Mouse (Mus musculus): Measurements from ENCODE around the gene Olfr553.
"Not testable (repeated sequence)": the region's sequence is repeated elsewhere in the genome, so short reads cannot be mapped to it uniquely, and the experiment has no call there.

The Olfr553 gene

GRCm38 (mm10) chr7:102618118-102618517 is at the start of gene Olfr553:
Gene Olfr553, minus strand, starts transcription at chr7:102618218.
- no peak for ATAC-seq (ENCODE audit: low TSS enrichment)

DNA sequence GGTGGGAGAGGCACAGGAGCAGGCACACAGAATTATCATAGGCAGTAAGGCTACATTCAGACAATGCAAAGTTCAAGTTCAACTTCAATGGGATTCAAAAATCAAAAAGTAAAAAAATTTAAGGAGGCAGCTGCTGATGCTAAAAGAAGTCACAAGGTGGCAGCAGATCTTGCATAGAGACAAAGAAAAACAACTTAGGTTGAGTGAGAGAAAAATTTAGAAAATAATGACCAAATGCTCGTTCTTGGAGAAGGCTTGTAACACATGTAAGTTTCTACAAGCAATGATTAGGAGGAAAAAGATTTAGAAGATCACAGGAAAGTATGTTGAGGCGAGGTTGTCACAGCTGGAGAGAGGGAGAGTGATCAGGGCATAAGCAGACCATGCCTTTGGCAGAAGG is 47.4 kb upstream of the Olfr553 start:
- no peak for ATAC-seq (ENCODE audit: low TSS enrichment)

- ATAC-seq (ENCODE audit: low TSS enrichment) = no peak
Measured at GRCm38 (mm10) chr7:102664599-102664998, 46.6 kb upstream of the Olfr553 start, which contains the start of gene Olfr556. Gene Olfr556, plus strand, starts transcription at chr7:102664899.

GRCm38 (mm10) chr7:102658523-102658922 is 40.5 kb upstream of the Olfr553 start, which contains the start of gene Olfr555:
Gene Olfr555, plus strand, starts transcription at chr7:102658823.
- ATAC-seq (ENCODE audit: low TSS enrichment) = no peak

GRCm38 (mm10) chr7:102644945-102645344 is 26.9 kb upstream of the Olfr553 start:
- ATAC-seq (ENCODE audit: low TSS enrichment) = not testable (repeated sequence)

GRCm38 (mm10) chr7:102638132-102638531 is 20.1 kb upstream of the Olfr553 start, which contains the start of gene Olfr554:
Gene Olfr554, plus strand, starts transcription at chr7:102638432.
- no peak for ATAC-seq (ENCODE audit: low TSS enrichment)

- ATAC-seq (ENCODE audit: low TSS enrichment) = no peak
Measured at GRCm38 (mm10) chr7:102636665-102637064, 18.6 kb upstream of the Olfr553 start.

DNA sequence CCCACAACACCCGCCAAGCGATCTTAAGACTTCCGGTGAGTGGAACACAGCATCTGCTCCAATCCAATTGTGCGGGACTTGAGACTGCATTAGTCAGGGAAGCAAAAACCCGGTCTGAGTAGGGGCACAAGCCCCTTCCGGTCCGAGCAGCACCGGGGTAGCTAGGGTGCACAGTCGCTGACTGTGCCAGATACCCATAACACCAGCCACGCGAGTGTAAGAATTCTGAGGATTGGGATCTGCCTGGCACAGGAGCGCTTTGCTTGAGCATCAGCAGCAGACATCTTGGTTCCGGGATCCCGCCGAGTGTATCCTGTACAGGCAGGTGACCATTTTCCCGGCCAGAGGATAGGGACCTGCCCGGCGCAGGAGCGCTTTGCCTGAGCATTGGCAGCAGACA is 2.4 kb upstream of the Olfr553 start:
- ATAC-seq (ENCODE audit: low TSS enrichment) = not testable (repeated sequence)

GRCm38 (mm10) chr7:102619608-102620007 is 1.6 kb upstream of the Olfr553 start:
- no peak for ATAC-seq (ENCODE audit: low TSS enrichment)

DNA sequence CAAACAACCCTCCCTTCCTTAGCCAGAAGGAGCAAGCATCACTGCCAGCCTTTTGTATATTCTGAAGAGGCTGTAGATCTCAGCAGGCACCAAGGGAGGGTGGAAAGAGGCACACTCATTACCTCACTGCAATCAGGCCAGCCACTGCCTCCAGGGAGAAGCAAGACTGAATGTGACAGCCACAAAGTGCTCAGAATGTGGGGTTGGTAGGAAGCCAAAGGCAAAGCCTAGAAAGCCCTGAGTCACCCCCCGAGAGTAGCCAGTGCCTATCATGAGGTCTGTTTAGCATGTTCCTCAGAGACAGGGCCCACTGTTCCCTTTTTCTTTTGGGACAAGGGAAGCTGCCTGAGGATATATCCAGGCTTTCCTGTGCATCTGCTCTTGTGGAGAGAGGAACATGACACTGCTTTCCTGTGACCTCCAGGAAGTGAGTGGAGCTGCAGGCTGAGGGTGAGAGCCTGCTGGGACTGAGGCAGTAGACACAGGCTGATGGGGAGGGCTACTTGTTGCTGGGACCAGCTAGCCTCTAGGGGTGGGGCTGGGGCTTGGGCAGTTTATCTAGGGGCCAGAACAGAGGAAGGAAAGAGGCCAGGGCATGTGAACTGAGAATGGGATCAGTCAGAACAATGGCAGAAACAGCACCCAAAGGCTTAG is 20.5 kb downstream of the Olfr553 start, which contains the start of gene Olfr552:
Gene Olfr552 (plus strand): TSS at position 393 of the 654 bp plus-strand sequence.
- ATAC-seq (ENCODE audit: low TSS enrichment) = no peak

GRCm38 (mm10) chr7:102591786-102592185 is 26.2 kb downstream of the Olfr553 start, which contains the start of gene Olfr551:
Gene Olfr551, minus strand, starts transcription at chr7:102591886.
- ATAC-seq (ENCODE audit: low TSS enrichment) = no peak

DNA sequence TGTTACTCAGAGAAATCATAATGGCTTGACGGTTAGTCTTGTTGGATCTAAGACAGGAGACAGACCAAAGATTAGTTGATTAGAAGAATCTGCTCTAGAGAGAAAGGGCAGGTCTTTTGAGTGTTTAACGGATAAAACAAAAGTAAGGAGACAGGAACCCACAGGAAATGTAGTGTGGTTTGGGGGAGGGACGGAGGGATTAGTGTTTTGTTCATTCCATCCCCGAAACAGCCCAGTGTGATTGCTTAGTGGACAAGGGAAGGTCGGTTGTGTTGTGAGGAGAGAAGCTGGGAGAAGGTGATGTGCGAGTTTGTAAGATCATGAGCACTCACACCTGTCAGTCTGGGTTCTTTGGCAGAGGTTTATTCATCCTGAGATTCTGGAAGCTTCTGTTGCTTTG is 42.0 kb downstream of the Olfr553 start:
- no peak for ATAC-seq (ENCODE audit: low TSS enrichment)

GRCm38 (mm10) chr7:102573174-102573830 is 44.7 kb downstream of the Olfr553 start:
- ATAC-seq (ENCODE audit: low TSS enrichment) = no peak

DNA sequence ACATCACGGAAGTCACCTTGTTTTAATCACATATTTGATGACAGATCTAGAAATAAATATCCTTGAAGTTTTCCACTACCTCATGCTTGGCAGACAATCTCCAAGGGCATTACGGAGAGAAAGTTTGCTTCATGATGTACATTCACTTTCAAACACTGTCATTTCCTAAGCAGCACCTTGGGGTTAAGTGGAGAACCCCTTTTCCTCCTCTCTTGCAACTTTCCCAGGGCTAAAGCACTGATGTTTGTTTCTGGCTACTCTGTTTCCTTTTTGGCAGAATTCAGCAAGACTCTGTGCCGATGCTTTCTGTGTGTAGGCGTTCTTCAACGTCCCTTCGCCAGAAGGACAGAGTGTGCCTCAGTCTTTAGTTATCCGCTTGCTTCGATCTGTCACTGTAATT is 46.9 kb downstream of the Olfr553 start, which contains the start of gene Olfr550:
Gene Olfr550 (plus strand): TSS at position 301 of the 400 bp plus-strand sequence.
- no peak for ATAC-seq (ENCODE audit: low TSS enrichment)

DNA sequence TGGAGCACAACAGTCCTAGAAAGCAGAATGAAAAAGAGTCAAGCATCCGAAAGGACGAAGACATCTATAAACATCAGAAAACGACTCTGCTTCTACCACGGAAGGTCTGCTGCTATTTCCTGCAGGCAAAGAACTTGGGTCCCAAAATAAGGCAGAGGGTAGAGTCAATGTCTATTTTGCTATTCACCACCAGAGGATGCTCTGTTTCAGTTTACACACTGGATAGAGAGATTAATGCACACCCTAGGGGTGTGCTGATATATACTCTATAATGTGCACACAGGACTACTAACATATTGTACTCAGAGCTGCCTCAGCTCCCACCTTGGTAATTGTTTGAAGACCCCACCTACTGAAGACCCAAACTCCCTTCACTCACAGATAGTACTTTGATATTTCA is 51.8 kb downstream of the Olfr553 start:
- ATAC-seq (ENCODE audit: low TSS enrichment) = no peak

DNA sequence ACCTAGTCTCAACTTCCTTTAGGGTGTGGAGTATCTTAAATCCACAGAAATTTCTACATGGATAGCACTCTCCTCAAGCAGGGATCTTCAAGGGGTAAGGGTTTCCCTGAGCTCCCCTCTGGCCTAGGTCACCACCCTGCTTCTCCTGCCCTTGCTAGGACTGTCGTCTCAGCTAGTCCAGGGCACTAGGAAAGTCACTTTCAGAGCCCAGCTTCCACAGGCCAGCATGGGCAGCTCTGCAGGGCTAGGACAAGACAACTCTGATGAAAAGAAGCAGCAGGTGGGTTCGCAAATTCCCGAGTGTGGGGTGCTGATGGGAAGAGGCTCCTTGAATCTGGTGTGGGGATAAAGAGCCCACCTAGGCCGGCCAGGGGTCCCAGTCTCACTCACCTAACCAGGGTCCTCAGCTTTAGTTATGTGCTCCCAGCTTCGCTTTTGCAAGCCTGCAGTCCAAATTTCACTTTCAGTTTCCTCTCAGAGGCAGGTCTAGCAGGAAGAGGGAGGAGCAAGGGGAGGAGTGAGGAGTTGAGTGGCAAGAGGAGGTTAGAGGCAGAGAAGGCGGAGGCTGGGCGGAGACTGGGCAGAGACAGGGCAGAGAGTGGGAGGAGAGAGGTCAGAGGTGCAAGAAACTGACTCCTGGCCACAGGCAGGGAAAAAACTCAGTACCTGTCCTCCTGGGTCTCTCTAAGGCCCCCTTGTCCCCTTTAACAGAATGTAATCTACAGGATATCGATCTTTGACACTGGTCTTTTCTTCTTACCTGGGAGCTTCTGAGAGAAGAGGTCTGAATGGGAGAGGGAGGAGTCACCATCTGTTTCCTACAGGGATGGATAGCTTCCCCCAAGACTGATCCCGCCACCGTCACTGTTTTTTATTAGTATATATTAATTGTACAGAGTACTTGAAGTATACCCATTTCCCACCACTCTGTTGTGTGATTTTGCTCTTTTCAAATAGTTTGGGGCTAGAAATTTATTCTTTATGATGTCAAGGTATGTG is 52.7 kb downstream of the Olfr553 start, which contains the start of gene Trim21:
Gene Trim21 (minus strand): TSS at position 488 of the 999 bp plus-strand sequence.
- peak; percentile 94 for ATAC-seq (ENCODE audit: low TSS enrichment)

Measured in frontal cortex, adult (tissue).